Mouse (Mus musculus): ENCODE results near the gene 1700023F06Rik. TPM values are rescaled to one million over a fixed set of nuclear protein-coding genes. Genes with fewer than 3 reads are reported as not detected.
A peak's percentile ranks its signal among the peaks of the same experiment; 100 is the strongest.

Gene 1700023F06Rik
- total and polyA plus RNA-seq, 2 experiments, result not detected

- Histone ChIP-seq H3K36me3 (ENCODE audit: control insufficient read depth, insufficient read depth, low read length) (no peaks in the 10 kb centered on the region), H3K27me3 (ENCODE audit: control insufficient read depth, insufficient read depth, low read length) (peaks cover 11% of the 10 kb centered on the region), H3K4me3 (ENCODE audit: insufficient read depth, low read depth, low read length) (no peak overlapping the region), H3K4me1 (ENCODE audit: control insufficient read depth, insufficient read depth, low read length) (no peaks in the 10 kb centered on the region), H3K9ac (ENCODE audit: low read depth, low read length) (no peak overlapping the region), H3K79me2 (ENCODE audit: control insufficient read depth, insufficient read depth, low read length) (no peaks in the 10 kb centered on the region), H3K27ac (replicated peaks; ENCODE audit: insufficient read depth, low read depth, low read length) (no peak overlapping the region)
- WGBS, result 15% methylated on average over 41 of the region's 44 CpGs
- no peak for DNase-seq (ENCODE audit: extremely low read depth, low read depth, low spot score)
- peak; percentile 29; the same call in 1 of the 2 replicates for TF ChIP-seq CTCF (IDR thresholded peaks at IDR 0.05; ENCODE audit: low read depth, low read length)
- no peak for TF ChIP-seq POLR2A (IDR thresholded peaks at IDR 0.05; ENCODE audit: extremely low read depth, insufficient read depth, low read length)
These were observed 15.2 kb downstream of the 1700023F06Rik start for GRCm38 (mm10) chr11:103192956-103193824.

GRCm38 (mm10) chr11:103192230-103192955 is 16.0 kb downstream of the 1700023F06Rik start:
- no peak overlapping the region for H3K9ac ChIP-seq (ENCODE audit: low read depth, low read length)
- TF ChIP-seq POLR2A (IDR thresholded peaks at IDR 0.05; ENCODE audit: extremely low read depth, insufficient read depth, low read length) (no peak), CTCF (IDR thresholded peaks at IDR 0.05; ENCODE audit: low read depth, low read length) (no peak)
- H3K27ac ChIP-seq (replicated peaks; ENCODE audit: insufficient read depth, low read depth, low read length), result no peak overlapping the region
- H3K4me3 ChIP-seq (ENCODE audit: insufficient read depth, low read depth, low read length), result no peak overlapping the region
- H3K4me1 ChIP-seq (ENCODE audit: control insufficient read depth, insufficient read depth, low read length), result no peaks in the 10 kb centered on the region
- no peaks in the 10 kb centered on the region for H3K79me2 ChIP-seq (ENCODE audit: control insufficient read depth, insufficient read depth, low read length)
- no peaks in the 10 kb centered on the region for H3K36me3 ChIP-seq (ENCODE audit: control insufficient read depth, insufficient read depth, low read length)
- WGBS, result 33% methylated on average over 28 of the region's 28 CpGs
- no peak for DNase-seq (ENCODE audit: extremely low read depth, low read depth, low spot score)
- H3K27me3 ChIP-seq (ENCODE audit: control insufficient read depth, insufficient read depth, low read length), result peaks cover 9% of the 10 kb centered on the region

GRCm38 (mm10) chr11:103184891-103185290 is 23.5 kb downstream of the 1700023F06Rik start:
- WGBS, result 48% methylated on average over 2 of the region's 2 CpGs
- Histone ChIP-seq H3K9ac (ENCODE audit: low read depth, low read length) (no peak overlapping the region), H3K27me3 (ENCODE audit: control insufficient read depth, insufficient read depth, low read length) (no peaks in the 10 kb centered on the region), H3K36me3 (ENCODE audit: control insufficient read depth, insufficient read depth, low read length) (no peaks in the 10 kb centered on the region), H3K79me2 (ENCODE audit: control insufficient read depth, insufficient read depth, low read length) (no peaks in the 10 kb centered on the region), H3K27ac (replicated peaks; ENCODE audit: insufficient read depth, low read depth, low read length) (no peak overlapping the region), H3K4me1 (ENCODE audit: control insufficient read depth, insufficient read depth, low read length) (no peaks in the 10 kb centered on the region), H3K4me3 (ENCODE audit: insufficient read depth, low read depth, low read length) (no peak overlapping the region)
- TF ChIP-seq POLR2A (IDR thresholded peaks at IDR 0.05; ENCODE audit: extremely low read depth, insufficient read depth, low read length), result no peak
- TF ChIP-seq CTCF (IDR thresholded peaks at IDR 0.05; ENCODE audit: low read depth, low read length), result peak; percentile 26; the same call in 1 of the 2 replicates
- DNase-seq (ENCODE audit: extremely low read depth, low read depth, low spot score), result peak; percentile 7

- WGBS, result 74% methylated on average over 3 of the region's 3 CpGs
- no peak overlapping the region for H3K9ac ChIP-seq (ENCODE audit: low read depth, low read length)
- TF ChIP-seq CTCF (IDR thresholded peaks at IDR 0.05; ENCODE audit: low read depth, low read length), result no peak
- TF ChIP-seq POLR2A (IDR thresholded peaks at IDR 0.05; ENCODE audit: extremely low read depth, insufficient read depth, low read length), result no peak
- no peaks in the 10 kb centered on the region for H3K36me3 ChIP-seq (ENCODE audit: control insufficient read depth, insufficient read depth, low read length)
- H3K27me3 ChIP-seq (ENCODE audit: control insufficient read depth, insufficient read depth, low read length), result no peaks in the 10 kb centered on the region
- DNase-seq (ENCODE audit: extremely low read depth, low read depth, low spot score), result no peak
- no peaks in the 10 kb centered on the region for H3K79me2 ChIP-seq (ENCODE audit: control insufficient read depth, insufficient read depth, low read length)
- H3K4me1 ChIP-seq (ENCODE audit: control insufficient read depth, insufficient read depth, low read length), result no peaks in the 10 kb centered on the region
- no peak overlapping the region for H3K27ac ChIP-seq (replicated peaks; ENCODE audit: insufficient read depth, low read depth, low read length)
- no peak overlapping the region for H3K4me3 ChIP-seq (ENCODE audit: insufficient read depth, low read depth, low read length)
These were observed 26.4 kb downstream of the 1700023F06Rik start for GRCm38 (mm10) chr11:103181911-103182310.

GRCm38 (mm10) chr11:103181349-103181748 is 27.0 kb downstream of the 1700023F06Rik start:
- no peaks in the 10 kb centered on the region for H3K27me3 ChIP-seq (ENCODE audit: control insufficient read depth, insufficient read depth, low read length)
- DNase-seq (ENCODE audit: extremely low read depth, low read depth, low spot score), result no peak
- H3K27ac ChIP-seq (replicated peaks; ENCODE audit: insufficient read depth, low read depth, low read length), result no peak overlapping the region
- no peaks in the 10 kb centered on the region for H3K79me2 ChIP-seq (ENCODE audit: control insufficient read depth, insufficient read depth, low read length)
- no peak overlapping the region for H3K9ac ChIP-seq (ENCODE audit: low read depth, low read length)
- H3K4me1 ChIP-seq (ENCODE audit: control insufficient read depth, insufficient read depth, low read length), result no peaks in the 10 kb centered on the region
- H3K4me3 ChIP-seq (ENCODE audit: insufficient read depth, low read depth, low read length), result no peak overlapping the region
- whole genome bisulfite sequencing, result 74% methylated on average over 9 of the region's 9 CpGs
- no peak for TF ChIP-seq POLR2A (IDR thresholded peaks at IDR 0.05; ENCODE audit: extremely low read depth, insufficient read depth, low read length)
- TF ChIP-seq CTCF (IDR thresholded peaks at IDR 0.05; ENCODE audit: low read depth, low read length), result no peak
- no peaks in the 10 kb centered on the region for H3K36me3 ChIP-seq (ENCODE audit: control insufficient read depth, insufficient read depth, low read length)
